Mouse (Mus musculus): Measurements from ENCODE around the gene Dennd1a.

GRCm38 (mm10) chr2:37749323-37749722 is 537.9 kb downstream of the Dennd1a start:
- TF ChIP-seq CTCF (IDR thresholded peaks at IDR 0.05; ENCODE audit: extremely low read depth, insufficient read depth, insufficient read length, insufficient replicate concordance) = no peak
- no peak for TF ChIP-seq POLR2A (IDR thresholded peaks at IDR 0.05; ENCODE audit: low read depth, low read length)

Measured in spleen, adult 2 months (tissue).